Mouse (Mus musculus) heart, postnatal 0 days (tissue): ENCODE measurements around the gene Tmx2. TPM values are rescaled to one million over a fixed set of nuclear protein-coding genes. Genes with fewer than 3 reads are reported as not detected.
"Not testable (repeated sequence)": the region's sequence is repeated elsewhere in the genome, so short reads cannot be mapped to it uniquely, and the experiment has no call there.

ENCODE experiments used
- ATAC-seq: fragments of 200-750 bp; cut with Nextera tagmentation; 2 replicates; pipeline ENCODE4 v1.8.0; 2017; ENCODE audit warnings: low read depth, moderate number of reproducible peaks, moderate library complexity; ENCODE audit not compliant: insufficient read depth
- DNase-seq: peaks from one replicate; pipeline ENCODE4 v3.0.0-alpha.2; 2016; ENCODE audit warnings: low spot score
- H3K27ac ChIP-seq: fragments of 300-500 bp; sonication (generic); 2 replicates; pipeline ENCODE4 v1.5.1; 2014; ENCODE audit warnings: low read depth, mild to moderate bottlenecking
- H3K27me3 ChIP-seq: fragments of 300-500 bp; sonication (generic); 2 replicates; pipeline ENCODE4 v1.6.1; 2014; ENCODE audit warnings: low read length, mixed read lengths; ENCODE audit not compliant: control insufficient read depth, insufficient read depth
- H3K36me3 ChIP-seq: fragments of 300-500 bp; sonication (generic); replicated peaks from 2 replicates; pipeline ENCODE4 v1.6.1; 2014; ENCODE audit warnings: low read length, mixed read lengths; ENCODE audit not compliant: control insufficient read depth, insufficient read depth
- H3K4me1 ChIP-seq: fragments of 300-500 bp; sonication (generic); 2 replicates; pipeline ENCODE4 v1.6.1; 2014; ENCODE audit warnings: antibody characterized with exemption; ENCODE audit not compliant: control insufficient read depth, insufficient read depth
- H3K4me2 ChIP-seq: fragments of 300-500 bp; sonication (generic); 2 replicates; pipeline ENCODE4 v1.6.1; 2014; ENCODE audit warnings: low read depth, mild to moderate bottlenecking, low read length, moderate library complexity
- H3K4me3 ChIP-seq: fragments of 300-500 bp; sonication (generic); 2 replicates; pipeline ENCODE4 v1.5.1; 2014; ENCODE audit warnings: low read depth, low read length
- H3K9ac ChIP-seq: fragments of 300-500 bp; sonication (generic); replicated peaks from 2 replicates; pipeline ENCODE4 v1.6.1; 2014; ENCODE audit warnings: low read depth, low read length, mixed read lengths
- H3K9me3 ChIP-seq: fragments of 300-500 bp; sonication (generic); replicated peaks from 2 replicates; pipeline ENCODE4 v1.6.1; 2016; ENCODE audit warnings: low read length; ENCODE audit not compliant: control insufficient read depth
- CTCF ChIP-seq: IDR thresholded peaks from 2 replicates; pipeline ENCODE4 v1.5.1; 2016; ENCODE audit warnings: antibody characterized with exemption, control low read depth, low read depth
- EP300 ChIP-seq: IDR thresholded peaks from 2 replicates; pipeline ENCODE4 v1.6.1; 2016; ENCODE audit warnings: antibody characterized with exemption, low read depth
- WGBS: fragments of 180-500 bp; shearing (Covaris S2); extraction: QIAGEN DNeasy Blood & Tissue Kit; methylation state at CpG from one replicate; pipeline ENCODE4 v1.1.7; 2014; 5-methylcytosine and 5-hydroxymethylcytosine counted together
- polyA plus RNA-seq: library from polyadenylated mRNA; unstranded; fragments of >200 nt; fragmentation: Nextera tagmentation; extraction: Ambion mirVana; gene quantifications from 2 replicates; pipeline ENCODE4 v1.2.1, GENCODE M21; 2015
- total RNA-seq: library from RNA; depleted of rRNA; stranded (reverse); fragments of >200 nt; gene quantifications from 2 replicates; pipeline ENCODE4 v1.2.3, GENCODE M21; 2014; ENCODE audit warnings: low replicate concordance

The Tmx2 gene
- total and polyA plus RNA-seq, 2 experiments from 2014 or later = 82.7 to 151 TPM

DNA sequence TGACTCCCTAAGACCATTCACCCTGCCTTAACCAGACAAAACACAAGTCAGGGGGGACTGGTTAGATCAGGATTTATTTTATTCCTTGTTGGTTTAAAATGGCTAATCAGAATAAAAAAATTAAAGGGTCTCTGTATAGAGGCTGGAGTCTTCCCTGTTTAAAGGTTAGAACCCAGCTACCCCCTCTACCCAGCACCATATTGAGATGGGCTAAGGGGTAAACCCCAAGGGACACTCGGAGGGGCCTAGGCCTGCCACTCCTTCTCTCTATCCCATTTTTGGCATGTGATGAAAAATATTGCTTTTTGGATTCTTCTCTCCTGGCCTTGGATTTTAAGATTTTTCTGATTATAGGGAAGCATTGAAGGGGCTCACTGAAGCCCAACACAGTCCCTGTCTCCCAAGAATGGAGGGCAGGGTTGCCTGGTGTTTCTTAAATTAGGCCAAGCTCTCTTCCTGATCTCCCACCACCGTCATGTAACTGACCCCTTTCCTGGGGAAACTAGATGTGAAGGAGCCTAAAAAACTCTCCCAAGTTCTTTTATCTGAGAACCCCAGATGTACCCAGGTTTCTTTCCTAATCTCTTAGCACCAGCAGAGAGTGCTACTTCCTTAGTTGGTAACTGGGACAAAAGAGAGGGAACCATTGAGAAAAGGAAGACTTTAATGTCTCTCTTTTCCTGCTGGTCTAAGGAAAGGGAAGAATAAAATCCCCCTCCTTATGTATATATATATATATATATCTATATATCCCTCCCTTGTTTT lies 9.3 kb upstream of the Tmx2 start:
- Histone ChIP-seq H3K9ac (no peak overlapping the region), H3K4me2 (no peak overlapping the region), H3K4me1 (no peaks in the 10 kb centered on the region), H3K27me3 (no peaks in the 10 kb centered on the region), H3K4me3 (no peak overlapping the region), H3K9me3 (no peaks in the 10 kb centered on the region), H3K36me3 (peaks cover 77% of the 10 kb centered on the region), H3K27ac (no peak overlapping the region)
- no peak for DNase-seq
- no peak for ATAC-seq
- TF ChIP-seq EP300 (no peak), CTCF (no peak)
- 71% methylated on average over 2 of the region's 2 CpGs for WGBS

DNA sequence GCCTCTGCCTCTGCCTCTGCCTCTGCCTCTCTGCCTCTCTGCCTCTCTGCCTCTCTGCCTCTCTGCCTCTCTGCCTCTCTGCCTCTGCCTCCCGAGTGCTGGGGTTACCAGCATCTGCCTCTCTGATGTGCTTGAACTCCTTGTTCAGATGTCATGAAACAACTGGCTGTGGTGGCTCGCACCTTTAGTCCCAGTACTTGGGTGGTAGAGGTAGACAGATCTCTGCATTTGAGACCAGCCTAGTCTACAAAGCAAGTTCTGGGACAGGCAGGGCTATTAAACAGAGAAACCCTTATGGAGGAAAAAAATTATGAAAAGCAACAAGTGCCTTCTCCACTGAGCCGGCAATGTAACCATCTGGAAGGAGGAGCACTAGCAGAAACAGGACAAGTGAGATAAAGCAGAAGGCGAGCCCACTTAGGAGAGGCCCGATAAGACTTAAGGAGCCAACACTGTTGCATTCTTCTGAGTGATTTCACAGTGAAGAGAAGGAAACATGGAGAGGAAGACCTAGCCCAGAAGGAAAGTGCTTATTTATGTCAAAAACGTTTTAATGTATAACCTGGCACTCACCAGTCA lies 3.8 kb upstream of the Tmx2 start:
- peaks cover 9% of the 10 kb centered on the region; the same call in 1 of the 2 replicates for H3K4me1 ChIP-seq
- DNase-seq = no peak
- 26% methylated on average over 6 of the region's 6 CpGs for WGBS
- no peak overlapping the region for H3K27ac ChIP-seq
- TF ChIP-seq CTCF = no peak
- TF ChIP-seq EP300 = no peak
- H3K9ac ChIP-seq = no peak overlapping the region
- H3K9me3 ChIP-seq = no peaks in the 10 kb centered on the region
- no peak overlapping the region for H3K4me3 ChIP-seq
- peaks cover 24% of the 10 kb centered on the region for H3K36me3 ChIP-seq
- ATAC-seq = no peak
- no peak overlapping the region for H3K4me2 ChIP-seq
- H3K27me3 ChIP-seq = no peaks in the 10 kb centered on the region

DNA sequence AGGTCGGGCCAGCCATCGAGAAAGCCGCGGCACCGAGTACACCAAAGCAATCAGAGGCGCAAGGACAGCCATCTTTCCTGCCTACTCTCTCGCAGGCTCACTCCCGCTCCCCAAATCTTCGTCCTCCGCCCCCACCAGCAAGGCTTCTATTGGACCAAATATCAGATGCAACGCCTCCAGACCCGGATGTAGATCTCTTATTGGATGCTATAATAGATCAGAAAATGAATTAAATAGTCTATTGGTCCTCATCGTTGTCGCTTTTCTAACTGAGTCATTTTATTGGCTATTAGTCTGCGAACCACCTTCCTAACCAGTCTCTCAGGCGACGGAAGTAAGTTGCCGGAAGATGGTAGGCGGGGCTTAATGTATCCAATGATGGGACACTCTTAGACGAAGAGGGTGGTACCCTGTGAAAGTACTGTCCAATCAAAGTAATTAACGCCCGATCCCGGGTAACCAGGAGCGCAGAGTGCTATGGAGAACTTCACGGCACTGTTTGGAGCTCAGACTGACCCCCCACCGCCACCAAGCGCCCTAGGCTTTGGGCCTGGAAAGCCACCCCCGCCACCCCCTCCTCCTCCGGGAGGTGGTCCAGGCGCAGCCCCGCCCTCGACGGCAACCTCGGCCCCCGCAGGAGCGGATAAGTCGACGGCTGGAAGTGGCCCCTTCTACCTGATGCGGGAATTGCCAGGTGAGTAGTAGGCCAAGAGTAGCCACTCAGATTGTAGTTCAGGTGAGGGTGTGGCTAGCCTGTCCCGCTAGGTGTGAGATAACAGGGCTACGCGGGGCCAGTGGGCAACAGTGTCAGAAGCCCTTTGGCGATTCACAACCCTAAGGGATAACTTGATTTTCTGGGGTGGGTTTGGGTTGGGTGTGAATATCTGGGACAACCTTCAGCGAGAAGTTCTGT lies 716 bp downstream of the Tmx2 start, which contains the start of the genes Gm28635 and Med19:
Gm28635 (minus strand) TSS at position 74 of the 913 bp plus-strand sequence.
Med19 (plus strand) TSS at position 435 of the 913 bp plus-strand sequence.
- ATAC-seq (peak; percentile 99), DNase-seq (peak; percentile 100)
- peak within 1 kb of the TSS; percentile 63 for H3K27ac ChIP-seq
- H3K36me3 ChIP-seq = peaks cover 31% of the 10 kb centered on the region
- peak within 1 kb of the TSS; percentile 85 for H3K9ac ChIP-seq
- no peaks in the 10 kb centered on the region for H3K27me3 ChIP-seq
- peak within 1 kb of the TSS; percentile 90 for H3K4me3 ChIP-seq
- H3K4me1 ChIP-seq = peaks cover 17% of the 10 kb centered on the region; the same call in 1 of the 2 replicates
- under 1% methylated on average over 44 of the region's 44 CpGs for WGBS
- H3K4me2 ChIP-seq = peak within 1 kb of the TSS; percentile 92
- no peaks in the 10 kb centered on the region for H3K9me3 ChIP-seq
- TF ChIP-seq CTCF = no peak; the same call in 1 of the 2 replicates
- TF ChIP-seq EP300 = peak; percentile 71

DNA sequence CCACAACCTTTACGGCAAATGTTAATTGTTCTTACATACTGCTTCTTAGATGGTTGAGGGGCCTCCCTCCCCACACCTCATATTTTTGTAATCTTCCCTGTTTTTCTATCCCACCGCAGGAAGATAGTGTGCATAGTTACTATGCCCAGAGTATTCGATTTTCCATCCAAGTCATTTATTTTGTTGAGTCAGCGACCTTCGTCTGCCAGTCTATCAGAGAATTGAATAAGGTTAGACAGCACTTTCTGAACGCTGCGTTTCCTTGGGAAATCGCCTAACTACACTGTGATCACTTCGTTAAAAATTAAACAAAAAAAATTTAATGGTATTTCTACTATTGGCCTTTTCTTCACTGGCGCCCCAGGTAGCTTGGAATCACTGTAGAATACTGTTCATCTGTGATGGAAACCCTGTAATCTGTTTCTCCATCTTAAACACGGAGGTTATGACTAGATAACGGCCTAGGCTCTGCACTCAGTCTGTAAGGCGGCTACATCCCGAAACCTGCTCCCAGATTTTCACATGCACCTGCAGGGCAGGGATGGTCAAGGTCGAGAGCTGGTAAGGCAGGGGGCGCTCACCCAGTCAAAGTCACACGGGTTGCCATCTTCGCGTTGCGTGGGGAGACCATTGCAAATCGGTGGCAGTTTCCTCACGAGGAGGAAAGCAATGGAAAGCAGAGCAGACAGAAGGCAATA lies 1.5 kb downstream of the Tmx2 start:
- Histone ChIP-seq H3K4me3 (peak overlapping the region; percentile 90), H3K9me3 (no peaks in the 10 kb centered on the region), H3K4me1 (peaks cover 17% of the 10 kb centered on the region; the same call in 1 of the 2 replicates), H3K27ac (peak overlapping the region; percentile 61), H3K27me3 (no peaks in the 10 kb centered on the region), H3K4me2 (peak overlapping the region; percentile 79), H3K9ac (peak overlapping the region; percentile 65), H3K36me3 (peaks cover 38% of the 10 kb centered on the region)
- 5% methylated on average over 22 of the region's 22 CpGs for WGBS
- DNase-seq (peak; percentile 58), ATAC-seq (peak; percentile 37)
- TF ChIP-seq EP300 (no peak), CTCF (peak; percentile 40; the same call in 1 of the 2 replicates)

DNA sequence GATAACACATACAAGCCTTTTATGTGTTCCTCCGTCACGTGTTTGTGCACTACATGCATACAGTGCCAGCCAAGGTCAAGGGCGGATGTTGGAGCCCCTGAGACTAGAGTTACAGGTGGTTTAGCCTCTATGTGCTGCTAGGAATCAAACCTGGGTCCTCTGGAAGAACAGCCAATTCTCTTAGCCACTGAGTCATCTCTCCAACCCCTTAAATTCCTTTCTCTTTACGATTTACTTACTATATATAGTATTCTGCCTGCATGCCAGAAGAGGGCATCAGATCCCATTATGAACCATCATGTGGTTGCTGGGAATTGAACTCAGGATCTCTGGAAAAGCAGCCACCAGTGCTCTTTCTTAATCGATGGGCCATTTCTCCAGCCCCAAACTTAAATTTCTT lies 7.4 kb downstream of the Tmx2 start:
- not testable (repeated sequence) for ATAC-seq, H3K4me2 ChIP-seq, DNase-seq, H3K9me3 ChIP-seq, H3K4me3 ChIP-seq, H3K27me3 ChIP-seq, H3K9ac ChIP-seq
- Histone ChIP-seq H3K27ac (peak overlapping the region; percentile 80; the same call in 1 of the 2 replicates), H3K36me3 (peaks cover 39% of the 10 kb centered on the region), H3K4me1 (peaks cover 11% of the 10 kb centered on the region; the same call in 1 of the 2 replicates)
- 62% methylated on average over 4 of the region's 5 CpGs for WGBS
